Mouse (Mus musculus) stomach, embryonic 15.5 days (tissue): Measurements from ENCODE around the gene Pate3. TPM values are rescaled to one million over a fixed set of nuclear protein-coding genes. Genes with fewer than 3 reads are reported as not detected.
"Not testable (repeated sequence)": the region's sequence is repeated elsewhere in the genome, so short reads cannot be mapped to it uniquely, and the experiment has no call there.

ENCODE experiments used
- ATAC-seq: fragments of 200-750 bp; cut with Nextera tagmentation; 2 replicates; pipeline ENCODE4 v1.8.0; 2017; ENCODE audit warnings: low read depth, moderate number of reproducible peaks, moderate TSS enrichment; ENCODE audit not compliant: insufficient read depth, low FRiP score
- H3K27ac ChIP-seq: fragments of 300-500 bp; sonication (generic); 2 replicates; pipeline ENCODE4 v1.5.1; 2015; ENCODE audit warnings: mild to moderate bottlenecking, inconsistent platforms
- H3K27me3 ChIP-seq: fragments of 300-500 bp; sonication (generic); replicated peaks from 2 replicates; pipeline ENCODE4 v1.6.1; 2015; ENCODE audit warnings: inconsistent platforms
- H3K36me3 ChIP-seq: fragments of 300-500 bp; sonication (generic); 2 replicates; pipeline ENCODE4 v1.6.1; 2015; ENCODE audit warnings: inconsistent platforms
- H3K4me1 ChIP-seq: fragments of 300-500 bp; sonication (generic); 2 replicates; pipeline ENCODE4 v1.6.1; 2015; ENCODE audit warnings: inconsistent platforms
- H3K4me2 ChIP-seq: fragments of 300-500 bp; sonication (generic); 2 replicates; pipeline ENCODE4 v1.6.1; 2015; ENCODE audit warnings: mild to moderate bottlenecking, inconsistent platforms
- H3K4me3 ChIP-seq: fragments of 300-500 bp; sonication (generic); replicated peaks from 2 replicates; pipeline ENCODE4 v1.5.1; 2015; ENCODE audit warnings: inconsistent platforms
- H3K9ac ChIP-seq: fragments of 300-500 bp; sonication (generic); 2 replicates; pipeline ENCODE4 v1.6.1; 2015; ENCODE audit warnings: inconsistent platforms
- H3K9me3 ChIP-seq: fragments of 300-500 bp; sonication (generic); 2 replicates; pipeline ENCODE4 v1.6.1; 2016; ENCODE audit warnings: inconsistent platforms
- WGBS: fragments of 180-500 bp; shearing (Covaris S2); methylation state at CpG from one replicate; pipeline ENCODE4 v1.1.7; 2015; 5-methylcytosine and 5-hydroxymethylcytosine counted together
- polyA plus RNA-seq: library from polyadenylated mRNA; unstranded; fragments of >200 nt; fragmentation: Nextera tagmentation; extraction: Ambion mirVana; gene quantifications from 2 replicates; pipeline ENCODE4 v1.2.1, GENCODE M21; 2015

Gene Pate3
- polyA plus RNA-seq: not detected in 2 replicates

DNA sequence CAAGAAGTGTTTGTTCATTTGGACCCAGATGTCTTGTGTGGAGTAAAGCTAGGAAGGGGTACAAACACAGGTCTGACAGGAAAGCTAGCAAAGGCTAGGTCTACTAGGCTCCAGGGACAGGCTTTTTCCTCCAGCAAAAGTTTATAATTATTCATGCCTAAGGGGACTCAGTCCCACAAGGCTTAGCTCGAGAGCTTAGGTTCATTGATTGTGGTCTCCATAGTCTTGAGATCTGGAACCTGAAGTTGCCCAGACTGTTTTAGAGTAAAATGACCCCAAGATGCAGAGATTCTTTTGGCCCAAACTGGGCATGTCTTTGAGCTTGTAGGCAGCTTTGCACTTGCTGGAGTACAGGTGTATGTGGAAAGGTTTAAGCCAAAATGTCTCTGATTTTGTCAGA lies at the start of gene Pate3:
Pate3 (minus strand) TSS at position 101 of the 400 bp plus-strand sequence.
- Histone ChIP-seq H3K4me2 (no peak within 1 kb of the TSS), H3K9me3 (no peaks in the 10 kb centered on the region), H3K4me1 (no peaks in the 10 kb centered on the region), H3K27ac (no peak within 1 kb of the TSS), H3K9ac (no peak within 1 kb of the TSS), H3K36me3 (no peaks in the 10 kb centered on the region), H3K4me3 (no peak within 1 kb of the TSS), H3K27me3 (no peaks in the 10 kb centered on the region)
- ATAC-seq: no peak
- WGBS: 82% methylated on average over 1 of the region's 1 CpGs

DNA sequence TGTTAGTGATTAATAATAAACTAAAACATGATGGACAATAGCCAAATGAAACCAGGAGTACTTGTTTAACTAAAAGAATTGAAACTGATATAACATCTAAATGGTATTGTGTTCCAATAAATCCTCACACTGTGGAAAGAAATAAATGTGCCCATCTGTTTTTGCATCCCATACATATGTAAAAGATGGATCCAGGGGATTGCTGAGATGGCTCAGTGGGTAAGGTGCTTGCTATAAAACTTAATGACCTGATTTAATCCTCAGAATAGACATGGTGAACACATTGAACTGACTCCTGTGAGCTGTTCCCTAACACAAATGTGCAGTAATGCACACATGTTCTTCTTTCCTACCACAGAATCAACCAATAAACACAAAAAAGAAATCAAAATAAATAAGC lies 43.9 kb upstream of the Pate3 start:
- ATAC-seq: no peak
- Histone ChIP-seq H3K4me1 (no peaks in the 10 kb centered on the region), H3K4me2 (no peak overlapping the region), H3K9ac (no peak overlapping the region), H3K36me3 (no peaks in the 10 kb centered on the region), H3K27me3 (no peaks in the 10 kb centered on the region), H3K4me3 (no peak overlapping the region), H3K9me3 (no peaks in the 10 kb centered on the region), H3K27ac (no peak overlapping the region)

DNA sequence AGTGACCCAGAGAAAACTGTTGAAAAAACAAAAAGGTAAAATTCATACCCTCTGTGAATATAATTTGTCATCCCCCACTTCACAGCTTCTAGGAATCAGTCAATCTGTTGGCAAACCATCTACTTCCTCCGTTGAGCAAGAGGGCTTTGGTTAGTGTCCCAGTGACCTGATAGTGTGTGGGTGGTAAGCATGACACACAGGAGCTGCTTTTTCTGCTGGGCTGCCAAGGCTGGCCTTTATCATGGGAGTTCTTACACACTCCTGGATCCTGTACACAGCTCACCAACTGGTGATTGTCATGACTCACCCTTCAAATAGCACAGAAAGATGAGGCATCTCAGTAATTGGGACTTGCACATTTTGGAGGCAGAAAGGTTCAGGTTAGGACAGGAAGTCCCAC lies 39.0 kb upstream of the Pate3 start, which contains the start of gene Pate1:
Pate1 (minus strand) TSS at position 378 of the 400 bp plus-strand sequence.
- 53% methylated on average over 1 of the region's 1 CpGs for WGBS

DNA sequence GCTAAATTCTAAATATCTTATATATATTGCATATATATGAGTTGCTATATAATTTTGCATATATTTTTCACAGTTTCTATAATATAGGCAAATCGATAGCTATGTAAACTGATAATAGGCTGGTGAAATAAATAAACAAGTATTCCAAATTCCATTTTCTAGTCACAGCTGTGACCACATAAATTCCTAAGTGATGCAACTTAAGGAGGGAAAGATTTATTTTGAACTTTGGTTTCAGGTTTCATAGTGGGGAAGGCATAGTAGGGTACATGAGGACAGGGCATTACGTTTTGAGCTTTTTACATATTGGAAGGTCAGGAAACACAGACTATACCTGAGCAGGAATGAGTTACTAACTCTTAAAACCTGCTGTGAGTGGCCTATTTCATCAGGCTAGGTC lies 25.6 kb upstream of the Pate3 start:
- WGBS: 78% methylated on average over 2 of the region's 2 CpGs
- H3K4me2 ChIP-seq: no peak overlapping the region
- no peak overlapping the region for H3K9ac ChIP-seq
- ATAC-seq: no peak
- no peaks in the 10 kb centered on the region for H3K9me3 ChIP-seq
- no peak overlapping the region for H3K4me3 ChIP-seq
- no peaks in the 10 kb centered on the region for H3K27me3 ChIP-seq
- H3K4me1 ChIP-seq: no peaks in the 10 kb centered on the region
- no peak overlapping the region for H3K27ac ChIP-seq
- no peaks in the 10 kb centered on the region for H3K36me3 ChIP-seq

More for the DNA sequence above, 39.0 kb upstream of the Pate3 start, which contains the start of gene Pate1:
- ATAC-seq: no peak
- Histone ChIP-seq H3K27ac (no peak within 1 kb of the TSS), H3K9ac (no peak within 1 kb of the TSS), H3K27me3 (no peaks in the 10 kb centered on the region), H3K4me3 (no peak within 1 kb of the TSS), H3K4me1 (no peaks in the 10 kb centered on the region), H3K36me3 (no peaks in the 10 kb centered on the region), H3K9me3 (no peaks in the 10 kb centered on the region), H3K4me2 (no peak within 1 kb of the TSS)

DNA sequence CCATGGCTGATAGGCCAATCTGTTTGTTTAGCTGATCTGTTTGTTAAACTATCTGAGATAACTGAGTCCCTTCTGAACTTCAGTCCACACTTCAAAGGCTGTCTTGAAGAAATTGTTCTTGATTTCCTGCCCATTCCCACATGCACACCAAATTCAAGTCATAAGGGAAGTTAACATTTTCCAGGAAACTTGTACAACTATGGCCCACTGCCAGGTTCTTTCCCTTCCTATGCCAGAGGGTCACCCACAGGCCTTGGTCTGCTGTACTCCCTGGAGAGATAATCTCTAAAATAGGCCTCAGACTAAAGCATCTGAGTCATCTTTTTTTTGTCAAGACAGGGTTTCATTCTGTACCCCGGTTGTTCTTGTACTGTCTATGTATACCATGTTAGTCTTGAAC lies 15.0 kb downstream of the Pate3 start:
- H3K4me2 ChIP-seq: no peak overlapping the region
- no peaks in the 10 kb centered on the region for H3K4me1 ChIP-seq
- H3K36me3 ChIP-seq: no peaks in the 10 kb centered on the region
- no peaks in the 10 kb centered on the region for H3K27me3 ChIP-seq
- H3K4me3 ChIP-seq: no peak overlapping the region
- H3K27ac ChIP-seq: no peak overlapping the region
- H3K9ac ChIP-seq: no peak overlapping the region
- no peaks in the 10 kb centered on the region for H3K9me3 ChIP-seq
- ATAC-seq: no peak
- WGBS: 87% methylated on average over 1 of the region's 1 CpGs

DNA sequence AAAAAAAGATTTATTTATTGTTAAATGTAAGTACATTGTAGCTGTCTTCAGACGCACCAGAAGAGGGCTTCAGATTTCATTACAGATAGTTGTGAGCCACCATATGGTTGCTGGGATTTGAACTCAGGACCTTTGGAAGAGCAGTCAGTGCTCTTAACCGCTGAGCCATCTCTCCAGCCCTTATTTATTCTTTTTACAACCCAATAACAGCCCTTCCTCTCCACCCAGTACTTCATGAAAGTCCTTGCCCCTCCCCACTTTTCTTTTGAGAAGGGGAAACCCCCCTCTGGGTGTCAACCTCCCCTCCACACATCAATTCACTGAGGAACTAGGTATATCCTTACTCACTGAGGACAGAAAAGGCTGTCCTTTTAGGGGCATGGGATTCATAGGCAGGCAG lies 31.2 kb downstream of the Pate3 start:
- H3K27me3 ChIP-seq, H3K36me3 ChIP-seq, H3K9ac ChIP-seq, H3K9me3 ChIP-seq, ATAC-seq, H3K4me2 ChIP-seq, H3K27ac ChIP-seq, H3K4me1 ChIP-seq, H3K4me3 ChIP-seq: not testable (repeated sequence)
- WGBS: 63% methylated on average over 2 of the region's 2 CpGs

DNA sequence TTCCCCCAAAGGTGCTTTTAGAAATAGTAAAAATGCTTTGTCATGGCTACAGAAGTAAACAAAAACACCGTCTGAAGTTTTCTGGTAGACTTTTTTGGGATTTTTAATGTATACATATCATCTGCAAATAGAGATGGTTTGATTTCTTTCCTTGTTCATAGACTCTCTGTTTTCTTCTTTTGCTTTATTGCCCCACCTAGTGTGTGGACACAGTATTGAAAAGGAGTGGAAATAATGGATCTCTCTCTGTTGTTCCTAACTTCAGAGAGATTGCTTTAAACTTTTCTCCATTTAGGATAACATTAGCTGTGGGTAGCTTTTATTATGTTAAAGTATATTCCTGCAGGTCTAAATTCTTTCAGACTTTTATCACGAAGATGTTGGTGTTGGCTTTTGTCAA lies 34.0 kb downstream of the Pate3 start:
- H3K36me3 ChIP-seq: no peaks in the 10 kb centered on the region
- no peak overlapping the region for H3K9ac ChIP-seq
- no peaks in the 10 kb centered on the region for H3K4me1 ChIP-seq
- H3K9me3 ChIP-seq: no peaks in the 10 kb centered on the region
- 28% methylated on average over 2 of the region's 2 CpGs for WGBS
- no peaks in the 10 kb centered on the region for H3K27me3 ChIP-seq
- ATAC-seq: no peak
- H3K27ac ChIP-seq: no peak overlapping the region
- H3K4me3 ChIP-seq: no peak overlapping the region
- no peak overlapping the region for H3K4me2 ChIP-seq

DNA sequence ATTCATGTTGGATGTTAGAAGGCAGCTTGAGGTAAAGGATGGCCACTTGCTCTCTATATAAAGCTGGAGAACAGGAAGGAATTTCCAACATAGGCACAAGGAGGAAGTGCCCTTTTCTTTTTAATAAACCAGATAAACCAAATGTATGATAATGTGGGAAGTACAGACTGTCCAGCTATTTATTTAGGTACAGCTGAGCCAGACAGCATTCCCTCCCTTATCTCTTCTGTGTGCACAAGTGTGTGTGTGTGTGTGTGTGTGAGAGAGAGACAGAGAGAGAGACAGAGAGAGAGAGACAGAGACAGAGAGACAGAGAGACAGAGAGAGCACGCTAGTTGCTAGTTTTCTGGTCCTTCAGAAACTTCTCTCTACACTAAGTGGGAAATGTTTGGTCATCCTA lies 36.2 kb downstream of the Pate3 start, which contains the start of gene Pate4:
Pate4 (minus strand) TSS at position 101 of the 400 bp plus-strand sequence.
- Histone ChIP-seq H3K9ac (no peak within 1 kb of the TSS), H3K27ac (no peak within 1 kb of the TSS), H3K27me3 (no peaks in the 10 kb centered on the region), H3K4me2 (no peak within 1 kb of the TSS), H3K36me3 (no peaks in the 10 kb centered on the region), H3K4me1 (no peaks in the 10 kb centered on the region), H3K4me3 (no peak within 1 kb of the TSS), H3K9me3 (no peaks in the 10 kb centered on the region)
- WGBS: 73% methylated on average over 1 of the region's 1 CpGs
- no peak for ATAC-seq

DNA sequence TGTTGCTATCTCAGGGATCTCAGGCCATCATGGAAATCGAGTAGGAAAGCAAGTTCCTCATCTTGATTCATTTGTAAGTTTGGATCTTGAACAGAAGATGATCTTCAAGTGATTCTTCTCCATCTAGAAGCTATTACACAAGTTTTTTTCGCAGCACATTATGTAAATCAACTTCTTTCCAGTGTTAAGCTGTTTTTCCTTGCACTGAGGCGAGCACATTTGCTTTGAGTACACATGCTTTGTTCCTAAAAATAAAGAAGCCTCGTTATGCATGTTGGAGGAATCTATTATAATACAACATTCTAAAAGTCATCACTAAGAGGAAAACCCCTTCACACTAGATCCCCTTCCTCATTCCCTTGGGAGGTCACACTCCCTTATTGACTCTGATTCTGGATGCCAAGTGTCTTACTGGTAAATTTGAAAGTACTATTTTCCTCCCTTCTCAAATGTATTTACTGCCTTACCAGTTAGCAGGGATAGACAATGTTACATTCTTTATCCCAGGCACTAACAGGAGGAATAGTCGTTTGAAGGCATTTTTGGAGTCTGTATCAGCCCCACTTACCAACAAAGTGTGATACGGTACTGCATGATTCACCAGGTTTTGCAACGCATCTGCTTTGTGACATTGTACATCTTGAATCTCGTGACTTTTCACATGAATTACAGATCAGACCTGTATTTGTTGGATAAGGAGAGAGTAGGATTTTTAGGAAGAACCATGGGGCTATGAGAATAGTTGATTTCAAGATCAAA lies 40.2 kb downstream of the Pate3 start:
- no peaks in the 10 kb centered on the region for H3K4me1 ChIP-seq
- H3K27me3 ChIP-seq: no peaks in the 10 kb centered on the region
- H3K9ac ChIP-seq: no peak overlapping the region
- WGBS: 69% methylated on average over 8 of the region's 8 CpGs
- no peak overlapping the region for H3K4me3 ChIP-seq
- ATAC-seq: no peak
- no peaks in the 10 kb centered on the region for H3K36me3 ChIP-seq
- H3K9me3 ChIP-seq: no peaks in the 10 kb centered on the region
- no peak overlapping the region for H3K4me2 ChIP-seq
- no peak overlapping the region for H3K27ac ChIP-seq

Other genes starting within 250 kb of the Pate3 start
- gene Cdon, start 227.1 kb downstream of the Pate3 start, polyA plus RNA-seq: 10.2 and 10.4 TPM in 2 replicates
- not detected in 2 replicates for gene Gm1113, start 129.9 kb downstream of the Pate3 start, polyA plus RNA-seq
- gene Ddx25, start 89.7 kb downstream of the Pate3 start, polyA plus RNA-seq: 1.6 and 1.8 TPM in 2 replicates
- 17.0 and 17.8 TPM in 2 replicates for gene Pus3, start 89.6 kb downstream of the Pate3 start, polyA plus RNA-seq
- gene Pate2, start 77.9 kb downstream of the Pate3 start, polyA plus RNA-seq: 0.79 and 0.95 TPM in 2 replicates
- gene Hyls1, start 77.8 kb downstream of the Pate3 start, polyA plus RNA-seq: 12.2 and 12.4 TPM in 2 replicates
- gene Pate4, start 36.3 kb downstream of the Pate3 start, polyA plus RNA-seq: not detected in 2 replicates
- gene Pate1, start 39.2 kb upstream of the Pate3 start, polyA plus RNA-seq: not detected in 2 replicates
- not detected in 2 replicates for gene Gm17677, start 92.8 kb upstream of the Pate3 start, polyA plus RNA-seq
- not detected in 2 replicates for gene Gm17727, start 129.9 kb upstream of the Pate3 start, polyA plus RNA-seq
- gene Gm27235, start 141.9 kb upstream of the Pate3 start, polyA plus RNA-seq: not detected in 2 replicates
- gene D730048I06Rik, start 141.9 kb upstream of the Pate3 start, polyA plus RNA-seq: not detected in 2 replicates
- gene 9230110F15Rik, start 195.9 kb upstream of the Pate3 start, polyA plus RNA-seq: not detected in 2 replicates